Mouse (Mus musculus): ENCODE data around the gene Magea5.
A peak's percentile ranks its signal among the peaks of the same experiment; 100 is the strongest.
"Not testable (repeated sequence)": the region's sequence is repeated elsewhere in the genome, so short reads cannot be mapped to it uniquely, and the experiment has no call there.

Magea5 gene

DNA sequence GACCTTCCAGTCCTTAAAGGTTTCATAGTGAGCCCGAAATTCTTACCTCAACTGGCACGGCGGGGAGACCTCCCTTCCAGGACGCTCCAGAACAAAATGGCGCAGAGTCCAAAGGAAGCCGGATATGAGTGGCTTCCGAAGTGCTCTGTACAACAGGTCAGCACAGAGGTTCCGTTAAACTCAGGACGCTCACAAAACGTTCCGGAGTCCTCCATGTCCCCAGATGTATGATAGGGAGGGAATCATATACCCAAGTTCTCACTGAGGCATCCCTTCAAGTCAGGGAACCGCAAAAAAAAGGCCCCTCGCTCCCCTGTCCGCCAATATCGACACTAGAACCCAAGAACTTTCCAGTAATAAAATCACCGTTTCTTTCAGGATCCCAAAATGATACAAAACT lies at the start of gene Magea5:
TSS of gene Magea5 (minus strand) at position 101 of the 400 bp plus-strand sequence.
- not testable (repeated sequence) for DNase-seq

DNA sequence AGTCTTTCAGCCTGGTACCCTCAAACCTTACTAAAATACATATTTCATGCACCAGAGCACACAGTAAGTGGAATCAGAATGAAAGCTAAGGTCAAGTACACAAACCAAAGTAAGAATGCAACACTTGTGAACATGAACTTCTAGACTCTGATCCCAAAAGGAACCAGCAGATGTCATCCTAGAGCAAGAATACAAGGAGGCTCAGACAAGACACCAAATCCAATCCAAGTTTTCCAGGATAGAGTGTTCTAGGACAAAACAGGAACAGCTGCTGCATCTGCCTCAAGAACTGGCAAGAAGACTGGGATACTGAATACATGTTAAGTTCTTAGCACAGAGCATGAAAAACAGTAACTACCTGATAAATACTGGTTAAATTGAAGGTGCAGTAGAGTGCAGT lies 35.1 kb upstream of the Magea5 start:
- peak; percentile 40 for DNase-seq

DNA sequence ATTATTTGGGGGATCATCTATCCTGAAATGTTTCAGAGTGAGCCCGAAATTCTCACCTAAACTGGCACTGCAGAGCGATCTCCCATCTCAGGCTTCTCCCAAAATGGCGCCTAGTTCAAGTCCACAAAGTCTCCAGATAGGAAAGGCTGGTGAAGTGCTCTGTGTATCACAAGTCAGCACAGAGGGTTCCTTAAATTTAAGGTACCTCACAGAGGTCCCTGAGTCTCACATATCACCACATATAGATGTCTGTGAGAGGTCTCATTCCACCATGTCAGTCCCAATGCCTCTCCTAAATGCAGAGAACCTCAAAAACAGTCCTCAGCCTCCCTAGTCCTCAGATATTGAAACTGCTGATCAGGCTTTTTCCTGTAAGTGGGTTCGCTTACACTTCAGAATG lies 30.6 kb upstream of the Magea5 start, which contains the start of gene Magea2:
TSS of gene Magea2 (minus strand) at position 101 of the 400 bp plus-strand sequence.
- not testable (repeated sequence) for DNase-seq

DNA sequence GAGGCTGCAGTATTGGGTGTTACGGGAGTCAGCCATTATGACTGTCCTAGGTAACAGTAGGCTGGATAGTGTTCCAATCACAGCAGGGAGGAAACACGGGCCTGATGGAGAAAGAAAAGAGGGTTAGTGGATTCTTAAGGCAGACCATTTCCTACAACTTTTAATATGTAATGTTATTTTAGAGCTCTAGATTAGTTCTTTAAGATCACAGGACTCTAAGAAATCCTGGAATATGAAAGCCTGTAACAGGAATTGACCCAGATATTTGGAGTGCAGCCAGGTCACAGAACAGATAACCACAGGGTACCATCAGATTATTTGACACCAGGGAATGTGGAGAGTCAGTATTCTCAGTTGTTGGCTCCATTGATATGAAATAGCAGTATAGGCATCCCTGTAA lies 26.7 kb upstream of the Magea5 start, which contains the start of gene Magea1:
TSS of gene Magea1 (minus strand) at position 101 of the 400 bp plus-strand sequence.
- not testable (repeated sequence) for DNase-seq
